Mouse (Mus musculus) cerebellum, adult 2 months (tissue): Measurements from ENCODE around the gene Spopl.
"Not testable (repeated sequence)": the region's sequence is repeated elsewhere in the genome, so short reads cannot be mapped to it uniquely, and the experiment has no call there.

Source experiments
- CTCF ChIP-seq: fragments of 200-500 bp; IDR thresholded peaks from 2 replicates; pipeline ENCODE4 v1.5.1; 2011; ENCODE audit warnings: low read depth, mild to moderate bottlenecking, control low read depth, low read length, moderate library complexity, borderline replicate concordance; ENCODE audit not compliant: insufficient read depth
- POLR2A ChIP-seq: fragments of 200-500 bp; IDR thresholded peaks from 2 replicates; pipeline ENCODE4 v1.6.1; 2011; ENCODE audit warnings: low read length, control low read depth, borderline replicate concordance; ENCODE audit not compliant: insufficient read depth

DNA sequence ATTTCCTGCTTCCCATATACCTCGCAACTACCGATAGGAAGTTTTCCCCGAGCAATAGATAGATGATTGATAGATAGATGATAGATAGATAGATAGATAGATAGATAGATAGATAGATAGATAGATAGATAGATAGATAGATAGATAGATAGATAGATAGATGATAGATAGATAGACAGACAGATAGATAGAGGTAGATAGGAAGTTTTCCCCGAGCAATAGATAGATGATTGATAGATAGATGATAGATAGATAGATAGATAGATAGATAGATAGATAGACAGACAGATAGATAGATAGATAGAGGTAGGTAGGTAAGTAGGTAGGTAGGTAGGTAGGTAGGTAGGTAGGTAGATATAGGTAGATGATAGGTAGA lies 239 bp upstream of the Spopl start:
- TF ChIP-seq CTCF, POLR2A: not testable (repeated sequence)
